ENCODE assay signal across 20 mouse cellular contexts in the genomic region with DNA sequence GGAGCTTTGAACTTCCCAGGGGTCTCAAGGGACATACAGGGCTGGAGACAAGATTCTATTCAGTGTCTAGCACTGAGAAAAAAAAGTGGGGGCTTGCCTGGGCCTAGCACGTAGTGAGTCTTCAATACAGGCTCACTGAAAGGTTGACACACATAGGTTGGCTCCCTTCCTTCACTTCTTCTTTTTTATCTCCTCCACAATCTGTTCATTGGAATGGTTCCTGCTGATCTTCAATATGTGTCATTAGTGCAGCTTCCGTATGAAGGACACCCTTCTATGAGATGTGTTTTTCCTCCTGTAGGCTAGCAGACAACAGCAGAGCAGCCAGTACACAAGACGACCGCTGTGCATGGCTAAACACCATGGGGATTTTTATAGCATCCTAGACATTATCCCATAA. TPM values are rescaled to one million over a fixed set of nuclear protein-coding genes. Genes with fewer than 3 reads are reported as not detected.
DNase-seq lines count a peak whose midpoint lies in the region; ATAC-seq and TF ChIP-seq lines count a peak whose summit lies in the region.
"Had no signal": no experiment of that assay in that cellular context is flagged by ENCODE, and none has a peak within 500 bp of the region (broad histone marks: within the 10 kb centered on the region; RNA-seq: fewer than 3 reads in every experiment).

No protein-coding gene starts in this region.

- no peak overlapping the region for H3K4me3 ChIP-seq in cerebellum, adult 2 months (replicated peaks; ENCODE audit: insufficient read depth, low read depth, low read length)
- no peak overlapping the region for H3K4me3 ChIP-seq in gastrocnemius, adult 2 months
- no peak overlapping the region for H3K4me3 ChIP-seq in left cerebral cortex, adult 2 months
- H3K4me3 ChIP-seq: embryonic facial prominence, embryonic 12.5 days; embryonic facial prominence, embryonic 15.5 days; erythroblast, embryonic 14.5 days; forebrain, embryonic 12.5 days; forebrain, embryonic 15.5 days; heart, adult 2 months; heart, embryonic 10.5 days; heart, embryonic 13.5 days; hindbrain, embryonic 12.5 days; hindbrain, embryonic 15.5 days had no signal

- peak overlapping the region; percentile 90 for H3K27ac ChIP-seq in cerebellum, adult 2 months (ENCODE audit: insufficient read depth, low read length)
- peak overlapping the region; percentile 39 for H3K27ac ChIP-seq in gastrocnemius, adult 2 months
- peak overlapping the region; percentile 4 for H3K27ac ChIP-seq in left cerebral cortex, adult 2 months
- H3K27ac ChIP-seq: embryonic facial prominence, embryonic 12.5 days; embryonic facial prominence, embryonic 15.5 days; forebrain, embryonic 12.5 days; forebrain, embryonic 15.5 days; heart, adult 2 months; heart, embryonic 10.5 days; heart, embryonic 13.5 days; hindbrain, embryonic 12.5 days; hindbrain, embryonic 15.5 days had no signal

- 0 out of 2 replicates have a peak, but pooled peaks have one; percentile 17 for ATAC-seq in granulocyte monocyte progenitor cell, adult 5-6 weeks (replicated peaks; ENCODE audit: poor library complexity, severe bottlenecking)
- no peak for ATAC-seq in megakaryocyte, adult 5-6 weeks (ENCODE audit: poor library complexity, severe bottlenecking)
- ATAC-seq: forebrain, embryonic 15.5 days; intestine, postnatal 0 days; Patski had no signal

- peak in 1 of 2 experiments; percentile 68 for DNase-seq in cerebellum, adult 2 months
- DNase-seq in cerebellum, postnatal 36 days: no peak
- no peak for DNase-seq in gastrocnemius, adult 2 months
- DNase-seq in gastrocnemius, postnatal 25 days: no peak
- DNase-seq in left cerebral cortex, adult 2 months (ENCODE audit: extremely low spot score in 1 of 2, low spot score in 2 of 2): no peak
- no peak for DNase-seq in left cerebral cortex, adult 9 months (ENCODE audit: low spot score in 2 of 2)

- 0 out of 2 replicates have a peak, but pooled peaks have one; percentile 2 for TF ChIP-seq POLR2A in cerebellum, adult 2 months (IDR thresholded peaks at IDR 0.05; ENCODE audit: borderline replicate concordance, insufficient read depth, low read length)

- peaks cover 13% of the 10 kb centered on the region for H3K4me1 ChIP-seq in cerebellum, adult 2 months (ENCODE audit: control insufficient read depth, insufficient read depth, low read length)
- H3K4me1 ChIP-seq: forebrain, embryonic 12.5 days; forebrain, embryonic 15.5 days; hindbrain, embryonic 12.5 days; hindbrain, embryonic 15.5 days had no signal

- WGBS in cerebellum, adult 2 months: 15% methylated on average over 4 of the region's 4 CpGs

- TF ChIP-seq CTCF in cerebellum, adult 2 months (IDR thresholded peaks at IDR 0.05; ENCODE audit: borderline replicate concordance, insufficient read depth, low read depth, low read length): no peak
- TF ChIP-seq CTCF in gastrocnemius, adult 2 months (IDR thresholded peaks at IDR 0.05): no peak
- TF ChIP-seq CTCF in left cerebral cortex, adult 2 months (IDR thresholded peaks at IDR 0.05): no peak

- intact Hi-C loops in gastrocnemius, adult 2 months (cut with DNase I): no loop called here
- intact Hi-C loops in left cerebral cortex, adult 2 months (cut with DNase I): no loop called here

- H3K27me3 ChIP-seq in cerebellum, adult 2 months (ENCODE audit: control insufficient read depth, insufficient read depth, low read length): no peaks in the 10 kb centered on the region
- H3K27me3 ChIP-seq: embryonic facial prominence, embryonic 12.5 days; embryonic facial prominence, embryonic 15.5 days; forebrain, embryonic 12.5 days; forebrain, embryonic 15.5 days; heart, embryonic 13.5 days; hindbrain, embryonic 12.5 days; hindbrain, embryonic 15.5 days; Patski had no signal

RNA-seq across cellular contexts. Expression of gene Ergic1, which starts 36.5 kb away (rescaled TPM):
- 137 and 148 TPM in 2 replicates for polyA plus RNA-seq in cerebellum, adult 2 months (2012; rRNA removed)
- total RNA-seq in gastrocnemius, adult 2 months (2021): 10 to 100 TPM; 40.3 to 60.3 TPM
- 10 to 100 TPM; 52.0 to 61.0 TPM for total RNA-seq in gastrocnemius, postnatal 25 days (2021)
- 100 to 1,000 TPM; 144 to 149 TPM for total RNA-seq in left cerebral cortex, adult 2 months (2021)
- total RNA-seq in granulocyte monocyte progenitor cell, adult 5-6 weeks (2014; fragmentation: Nextera tagmentation): 88.4 and 89.5 TPM in 2 replicates
- total RNA-seq in granulocyte monocyte progenitor cell, adult 5-6 weeks (2017): 51.5 and 52.4 TPM in 2 replicates
- 18.9 and 22.1 TPM in 2 replicates for total RNA-seq in megakaryocyte, adult 5-6 weeks (2015)
- 9.6 and 16.3 TPM in 2 replicates for total RNA-seq in megakaryocyte, adult 5-6 weeks (2017)

RNA-seq across cellular contexts. Expression of gene Dusp1, which starts 37.1 kb away (rescaled TPM):
- polyA plus RNA-seq in cerebellum, adult 2 months (2012; rRNA removed): 62.5 and 67.1 TPM in 2 replicates
- total RNA-seq in gastrocnemius, adult 2 months (2021): 10 to 100 TPM; 73.0 to 89.6 TPM
- 10 to 100 TPM; 49.2 to 82.2 TPM for total RNA-seq in gastrocnemius, postnatal 25 days (2021)
- total RNA-seq in left cerebral cortex, adult 2 months (2021): 10 to 100 TPM; 58.0 to 65.6 TPM
- 20.4 and 21.3 TPM in 2 replicates for total RNA-seq in granulocyte monocyte progenitor cell, adult 5-6 weeks (2014; fragmentation: Nextera tagmentation)
- total RNA-seq in granulocyte monocyte progenitor cell, adult 5-6 weeks (2017): 34.3 and 43.2 TPM in 2 replicates
- 265 and 280 TPM in 2 replicates for total RNA-seq in megakaryocyte, adult 5-6 weeks (2015)
- 58.9 and 72.1 TPM in 2 replicates for total RNA-seq in megakaryocyte, adult 5-6 weeks (2017)

Comparison
In these comparisons a context has a peak if more than half of its experiments do, and no peak if none do; other contexts are left out.
1. H3K27ac ChIP-seq: peak in every context shown above with its lines; median percentile 90 in cerebellum, adult 2 months; 39 in gastrocnemius, adult 2 months; 4 in left cerebral cortex, adult 2 months.